Mouse (Mus musculus) megakaryocyte progenitor cell, adult 5-6 weeks (primary cell): ENCODE data around the gene Dhx29. TPM values are rescaled to one million over a fixed set of nuclear protein-coding genes. Genes with fewer than 3 reads are reported as not detected.

Experiments used
- ATAC-seq: replicated peaks from 2 replicates; pipeline ENCODE4 v1.8.0; 2016; ENCODE audit warnings: mild to moderate bottlenecking, moderate TSS enrichment, inconsistent platforms; ENCODE audit not compliant: poor library complexity
- total RNA-seq, 2 experiments: library from RNA; stranded (forward) in 1 of 2; stranded (reverse) in 1 of 2; fragments of 157-497, 149-512 nt in 1 of 2; fragments of 200-1000 nt in 1 of 2; gene quantifications; 2 replicates each; pipeline versions ENCODE4 v1.2.3 to v1.2.4; 2015 to 2017

The Dhx29 gene
- 16.7 and 22.3 TPM in 2 replicates for total RNA-seq (2015)
- total RNA-seq (2017): 27.2 and 29.8 TPM in 2 replicates

GRCm38 (mm10) chr13:112927287-112928001 lies at the start of gene Dhx29, which contains the start of gene Mtrex:
TSS of gene Dhx29 (plus strand) at chr13:112927454.
TSS of gene Mtrex (minus strand) at chr13:112927398.
- peak; percentile 95 for ATAC-seq

- ATAC-seq: no peak
These were observed 40.0 kb upstream of the Dhx29 start for GRCm38 (mm10) chr13:112887234-112887633.

GRCm38 (mm10) chr13:112902176-112902575 lies 25.1 kb upstream of the Dhx29 start:
- ATAC-seq: no peak

- ATAC-seq: peak; percentile 88
These were observed 17.6 kb upstream of the Dhx29 start for GRCm38 (mm10) chr13:112909663-112910062.

- no peak for ATAC-seq
These were observed 16.8 kb upstream of the Dhx29 start for GRCm38 (mm10) chr13:112910434-112910833.

GRCm38 (mm10) chr13:112919141-112919865 lies 8.0 kb upstream of the Dhx29 start:
- ATAC-seq: no peak

- no peak for ATAC-seq
These were observed 6.3 kb upstream of the Dhx29 start for GRCm38 (mm10) chr13:112920906-112921305.

- no peak for ATAC-seq
These were observed 2.0 kb upstream of the Dhx29 start for GRCm38 (mm10) chr13:112925266-112925665.

- no peak for ATAC-seq
These were observed 1.3 kb upstream of the Dhx29 start for GRCm38 (mm10) chr13:112925976-112926375.

- peak; percentile 49 for ATAC-seq
These were observed 458 bp upstream of the Dhx29 start for GRCm38 (mm10) chr13:112926796-112927195.

GRCm38 (mm10) chr13:112928038-112928668 lies 899 bp downstream of the Dhx29 start:
- ATAC-seq: no peak

GRCm38 (mm10) chr13:112938130-112938529 lies 10.9 kb downstream of the Dhx29 start:
- ATAC-seq: no peak

GRCm38 (mm10) chr13:112941879-112942330 lies 14.7 kb downstream of the Dhx29 start:
- ATAC-seq: peak; percentile 68

GRCm38 (mm10) chr13:112945312-112945711 lies 18.1 kb downstream of the Dhx29 start:
- no peak for ATAC-seq

GRCm38 (mm10) chr13:112945900-112946299 lies 18.6 kb downstream of the Dhx29 start:
- peak; percentile 75 for ATAC-seq

GRCm38 (mm10) chr13:112954067-112954466 lies 26.8 kb downstream of the Dhx29 start:
- ATAC-seq: no peak

- ATAC-seq: no peak
These were observed 35.8 kb downstream of the Dhx29 start for GRCm38 (mm10) chr13:112963081-112963480.

GRCm38 (mm10) chr13:112964421-112964820 lies 37.2 kb downstream of the Dhx29 start:
- ATAC-seq: no peak

GRCm38 (mm10) chr13:112967267-112967666 lies 40.0 kb downstream of the Dhx29 start:
- no peak for ATAC-seq

- ATAC-seq: peak; percentile 68
These were observed 49.5 kb downstream of the Dhx29 start for GRCm38 (mm10) chr13:112976720-112977119.

- no peak for ATAC-seq
These were observed 58.6 kb downstream of the Dhx29 start for GRCm38 (mm10) chr13:112985605-112986450.
